Mouse (Mus musculus) bone marrow macrophage, adult 2 months (primary cell): ENCODE results near the gene Kcnip1. TPM values are rescaled to one million over a fixed set of nuclear protein-coding genes. Genes with fewer than 3 reads are reported as not detected.

Source experiments
- H3K27ac ChIP-seq: 2 replicates; pipeline ENCODE4 v1.5.1; 2012; ENCODE audit warnings: low read depth, low read length; ENCODE audit not compliant: insufficient read depth
- H3K4me1 ChIP-seq: 2 replicates; pipeline ENCODE4 v1.6.1; 2012; ENCODE audit warnings: low read length; ENCODE audit not compliant: control insufficient read depth, insufficient read depth
- H3K4me3 ChIP-seq: 2 replicates; pipeline ENCODE4 v1.5.1; 2012; ENCODE audit warnings: mild to moderate bottlenecking, low read length, moderate library complexity; ENCODE audit not compliant: insufficient read depth
- CTCF ChIP-seq: IDR thresholded peaks from 2 replicates; pipeline ENCODE4 v1.5.1; 2012; ENCODE audit warnings: low read depth, mild to moderate bottlenecking, low read length, moderate library complexity
- POLR2A ChIP-seq: IDR thresholded peaks from 2 replicates; pipeline ENCODE4 v1.6.1; 2012; ENCODE audit warnings: mild to moderate bottlenecking, low read depth, low read length, borderline replicate concordance
- polyA plus RNA-seq: library from polyadenylated mRNA; stranded (reverse); fragments of >200 nt; gene quantifications from 2 replicates; pipeline ENCODE4 v1.2.4, GENCODE M21; 2012; ENCODE audit not compliant: missing spikeins, insufficient read depth, insufficient read length

The Kcnip1 gene
- polyA plus RNA-seq, 1 experiment: not detected

DNA sequence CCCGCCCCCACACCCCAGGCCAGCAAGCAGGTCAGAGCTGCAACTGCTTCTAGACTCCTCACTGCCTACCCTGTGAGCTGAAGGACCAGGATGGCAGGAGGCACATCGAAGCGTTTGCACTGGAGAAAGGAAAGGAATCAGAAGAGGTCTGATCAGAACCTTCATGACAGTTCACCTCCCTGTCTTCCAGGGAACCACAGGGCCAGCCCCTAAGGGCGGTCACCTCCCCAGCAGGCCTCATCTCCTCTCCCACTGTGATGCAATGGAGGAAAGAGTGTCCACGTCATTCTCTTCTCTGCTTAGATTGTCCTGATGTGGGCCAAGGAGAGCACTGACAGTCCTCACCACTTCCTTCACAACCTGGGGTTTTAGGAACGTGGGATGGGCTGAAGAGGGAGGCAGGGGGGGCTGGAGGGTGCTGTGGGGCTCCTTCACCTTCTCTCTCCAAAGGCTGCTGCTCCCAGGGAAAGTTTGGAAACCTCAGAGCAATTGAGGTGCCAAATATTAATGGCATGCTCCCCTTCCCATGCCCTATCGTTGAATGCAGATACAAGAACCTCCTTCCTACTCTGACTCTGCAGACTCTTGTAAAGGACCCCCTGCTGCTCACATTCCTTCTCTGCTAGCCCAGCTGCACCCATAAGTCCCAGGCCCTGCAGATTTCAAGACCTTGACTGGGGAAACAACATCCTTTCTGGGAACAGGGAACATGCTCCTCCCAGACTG, 17.3 kb upstream of the Kcnip1 start:
- Histone ChIP-seq H3K4me3 (no peak overlapping the region), H3K27ac (peak overlapping the region; percentile 91), H3K4me1 (peaks cover 38% of the 10 kb centered on the region)
- TF ChIP-seq POLR2A: no peak
- no peak for TF ChIP-seq CTCF

- peak overlapping the region; percentile 91 for H3K27ac ChIP-seq
- TF ChIP-seq CTCF: no peak
- no peak for TF ChIP-seq POLR2A
- H3K4me3 ChIP-seq: no peak overlapping the region
- H3K4me1 ChIP-seq: peaks cover 38% of the 10 kb centered on the region
Measured at GRCm38 (mm10) chr11:34009316-34010087, 16.6 kb upstream of the Kcnip1 start.

DNA sequence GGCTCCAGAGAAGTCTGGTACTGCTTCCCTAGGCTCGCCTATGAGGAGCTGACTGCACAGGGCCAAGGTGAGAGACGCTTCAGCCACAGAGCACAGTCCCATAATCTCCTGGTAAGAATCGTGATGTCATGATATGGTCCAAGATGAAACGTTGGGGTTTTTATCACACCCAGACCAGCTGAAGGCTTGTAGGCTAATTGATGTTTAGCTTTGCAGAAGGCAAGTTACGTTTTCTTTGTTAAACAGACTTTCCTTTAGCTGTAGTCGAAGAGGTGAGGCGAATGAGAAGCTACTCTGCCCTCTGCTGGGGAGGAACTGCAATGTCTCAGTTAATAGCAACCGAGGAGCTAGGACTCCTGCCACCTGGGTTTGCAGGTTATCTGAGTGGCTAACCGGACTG, 15.8 kb upstream of the Kcnip1 start:
- H3K4me3 ChIP-seq: peak overlapping the region; percentile 32
- H3K4me1 ChIP-seq: peaks cover 38% of the 10 kb centered on the region
- H3K27ac ChIP-seq: peak overlapping the region; percentile 89
- TF ChIP-seq CTCF (peak; percentile 60; the same call in 1 of the 2 replicates), POLR2A (no peak)

- no peak for TF ChIP-seq CTCF
- TF ChIP-seq POLR2A: no peak
- H3K4me3 ChIP-seq: peak overlapping the region; percentile 32
- H3K4me1 ChIP-seq: peaks cover 38% of the 10 kb centered on the region
- H3K27ac ChIP-seq: peak overlapping the region; percentile 89
Measured at GRCm38 (mm10) chr11:34008214-34008613, 15.3 kb upstream of the Kcnip1 start.

DNA sequence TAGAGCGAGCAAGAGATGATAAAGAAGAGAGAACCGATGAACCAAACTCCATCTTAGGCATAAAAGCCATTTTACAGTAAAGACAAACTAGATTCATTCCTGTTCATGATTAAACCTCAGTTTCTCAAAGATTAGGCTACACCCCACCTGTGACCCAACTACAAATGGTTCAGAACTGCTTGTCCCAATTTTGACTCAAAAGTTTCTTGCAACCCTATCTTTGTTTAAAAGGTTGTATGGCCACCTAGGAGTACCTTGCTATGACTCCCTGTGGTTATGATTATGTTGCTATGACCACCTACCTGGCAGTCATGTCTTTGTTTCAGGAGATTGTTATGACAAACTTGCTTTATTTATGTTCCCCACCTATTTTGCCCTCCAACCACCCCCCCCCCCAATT, 14.7 kb upstream of the Kcnip1 start:
- Histone ChIP-seq H3K4me1 (peaks cover 36% of the 10 kb centered on the region), H3K27ac (no peak overlapping the region), H3K4me3 (no peak overlapping the region)
- TF ChIP-seq CTCF (no peak), POLR2A (no peak)

- TF ChIP-seq CTCF: no peak
- TF ChIP-seq POLR2A: no peak
- Histone ChIP-seq H3K4me3 (no peak overlapping the region), H3K27ac (no peak overlapping the region), H3K4me1 (peaks cover 20% of the 10 kb centered on the region)
Measured at GRCm38 (mm10) chr11:34002593-34002965, 9.6 kb upstream of the Kcnip1 start.

DNA sequence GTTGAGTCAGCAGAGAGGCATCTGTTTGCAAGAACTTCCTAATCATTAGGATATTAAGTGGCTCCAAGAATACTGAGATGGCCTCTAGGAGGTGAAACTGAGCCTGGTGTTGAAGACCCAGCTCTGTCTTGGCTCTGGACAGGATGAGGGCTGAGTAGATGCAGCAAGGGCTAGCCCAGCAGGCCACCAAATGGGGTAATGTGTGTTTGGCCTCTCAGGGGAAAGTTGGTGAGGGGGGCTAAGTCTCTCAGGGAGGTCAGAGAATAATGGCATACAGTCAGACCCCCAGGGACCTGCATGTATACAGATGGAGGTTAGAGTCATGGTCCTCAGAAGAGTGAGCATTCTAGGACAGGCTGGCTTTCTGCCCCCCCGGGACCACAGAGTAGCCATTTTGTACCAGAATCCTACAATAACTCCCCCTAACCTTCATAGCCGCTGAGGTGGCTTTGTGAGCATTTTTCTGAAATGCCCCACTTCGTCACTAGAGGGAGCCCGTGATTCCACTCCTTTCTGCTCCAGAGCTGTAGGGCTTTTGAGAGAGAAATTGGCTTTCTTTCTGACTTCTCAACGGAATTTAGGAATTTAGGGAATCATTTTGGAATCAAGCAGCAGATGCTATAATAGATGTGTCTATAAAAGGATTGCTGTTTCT, 9.1 kb upstream of the Kcnip1 start:
- Histone ChIP-seq H3K4me3 (no peak overlapping the region), H3K4me1 (peaks cover 20% of the 10 kb centered on the region), H3K27ac (no peak overlapping the region)
- no peak for TF ChIP-seq POLR2A
- TF ChIP-seq CTCF: peak; percentile 38; the same call in 1 of the 2 replicates

GRCm38 (mm10) chr11:34000416-34000815, 7.5 kb upstream of the Kcnip1 start:
- peaks cover 20% of the 10 kb centered on the region for H3K4me1 ChIP-seq

DNA sequence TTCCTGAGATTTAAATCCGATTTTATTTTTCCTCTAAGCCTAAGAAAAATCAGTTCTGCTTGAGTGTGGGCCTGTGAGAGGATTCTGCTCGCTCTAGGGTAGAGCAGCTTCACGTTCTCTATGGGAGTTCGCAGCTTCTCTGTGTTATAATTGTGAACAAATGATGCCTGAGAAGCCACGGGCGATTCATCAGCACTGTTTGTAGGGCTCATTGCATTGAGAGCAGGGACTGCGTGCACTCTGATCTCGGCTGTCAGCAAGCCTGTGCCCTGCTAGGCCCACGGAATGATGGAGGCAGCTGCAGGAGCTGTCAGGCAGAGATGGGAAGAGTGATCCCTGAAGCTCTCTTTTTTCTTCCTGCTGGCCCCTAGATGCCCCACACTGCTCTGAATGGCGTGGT, 5.3 kb upstream of the Kcnip1 start:
- no peak overlapping the region for H3K4me3 ChIP-seq
- no peak overlapping the region for H3K27ac ChIP-seq
- H3K4me1 ChIP-seq: peaks cover 20% of the 10 kb centered on the region
- TF ChIP-seq CTCF (no peak), POLR2A (no peak)

More at GRCm38 (mm10) chr11:34000416-34000815, 7.5 kb upstream of the Kcnip1 start:
- Histone ChIP-seq H3K27ac (no peak overlapping the region), H3K4me3 (no peak overlapping the region)
- TF ChIP-seq POLR2A (no peak), CTCF (no peak)
